Mouse (Mus musculus) layer of hippocampus, postnatal 10 days (tissue): ENCODE measurements around the gene Nr2c1. TPM values are rescaled to one million over a fixed set of nuclear protein-coding genes. Genes with fewer than 3 reads are reported as not detected.
A peak's percentile ranks its signal among the peaks of the same experiment; 100 is the strongest.

ENCODE experiments used
- DNase-seq, 2 experiments: peaks; one replicate each; pipeline ENCODE4 v3.0.0; 2021; ENCODE audit warnings: low spot score in 2 of 2
- total RNA-seq, 2 experiments: library from RNA; stranded (reverse); gene quantifications; 2 replicates each; pipeline ENCODE4 v1.2.3; 2021

The Nr2c1 gene
- total RNA-seq, 2 experiments from 2014 or later, result 7.3 to 7.8 TPM

DNA sequence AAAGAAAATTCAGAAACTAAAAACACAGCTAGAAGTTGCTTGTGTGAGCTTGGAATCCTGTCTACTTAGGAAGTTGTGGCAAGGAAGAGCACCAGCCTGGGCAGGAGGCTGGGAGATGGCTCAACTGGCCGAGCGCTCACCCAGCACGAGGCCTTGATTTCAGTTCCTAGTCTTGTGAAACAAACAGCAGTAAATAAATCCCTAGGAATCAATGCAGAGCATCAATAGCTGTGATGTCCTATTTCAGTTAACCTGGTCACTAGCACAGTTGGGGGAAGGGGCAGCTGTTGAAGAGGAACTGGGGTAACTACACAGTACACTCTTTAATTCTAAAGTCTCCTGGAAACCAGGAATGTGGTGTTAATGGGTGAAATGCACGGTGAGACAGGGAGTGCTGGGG lies 57.1 kb downstream of the Nr2c1 start:
- DNase-seq, result no peak

DNA sequence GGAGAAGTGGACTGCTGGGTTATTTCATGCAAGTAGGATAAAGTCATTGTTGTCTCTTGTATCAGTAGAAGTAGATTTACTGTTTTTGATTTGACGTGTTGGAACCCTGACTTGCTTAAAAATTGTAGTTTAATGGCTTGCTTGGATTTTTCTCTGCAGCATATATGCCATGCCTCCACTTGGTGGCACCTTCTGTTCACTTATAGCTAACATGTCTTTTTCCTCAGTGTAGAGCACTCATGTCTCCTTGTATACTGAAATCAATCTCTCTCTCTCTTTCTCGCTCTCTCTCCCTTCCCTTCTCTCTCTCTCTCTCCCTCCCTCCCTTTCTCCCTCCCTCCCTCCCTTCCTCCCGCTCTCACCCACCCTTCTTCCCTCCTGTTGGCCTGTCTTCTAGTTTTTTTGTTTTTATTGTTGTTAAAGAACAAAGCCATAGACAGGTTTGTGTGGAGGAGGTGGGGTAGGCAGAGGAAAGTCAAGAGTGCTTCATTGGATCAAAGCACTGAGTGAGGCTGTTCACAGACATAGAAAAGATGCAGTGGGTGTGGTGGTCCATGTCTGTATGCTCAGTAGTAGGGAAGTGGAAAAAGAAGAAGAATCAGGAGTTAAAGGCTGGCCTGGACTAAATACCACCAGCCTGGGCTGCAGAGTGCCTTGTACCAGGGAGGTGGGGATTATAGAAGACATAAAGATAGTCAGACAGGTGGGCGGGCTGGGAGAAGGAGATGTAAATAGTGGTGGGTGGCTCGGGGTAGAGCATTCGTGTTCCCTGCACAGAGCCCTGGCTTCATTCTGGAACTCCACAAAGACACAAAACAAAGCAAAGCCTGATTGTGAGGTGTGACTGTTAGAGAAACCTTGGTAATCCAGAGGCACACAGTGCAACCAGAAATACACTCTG lies 63.1 kb downstream of the Nr2c1 start:
- peak; percentile 13 to 35 for DNase-seq

DNA sequence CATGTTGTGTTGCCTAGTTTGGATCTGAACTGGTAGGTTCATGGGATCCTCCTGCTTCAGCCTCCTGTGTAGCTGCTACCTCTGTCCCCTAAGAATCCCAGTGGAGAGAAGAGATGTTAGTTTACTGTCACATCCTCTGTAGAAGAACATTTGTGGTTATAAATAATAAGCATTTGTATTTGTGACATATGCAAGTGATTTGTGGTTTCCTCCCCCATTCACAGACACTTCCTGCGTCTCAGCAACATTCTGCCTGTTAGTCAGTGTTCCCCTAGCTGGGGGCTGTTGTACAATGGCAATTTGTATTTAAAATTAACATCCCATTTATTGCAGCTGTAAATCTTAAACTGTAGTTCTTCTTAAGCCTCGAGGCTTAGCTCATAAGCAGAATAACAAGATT lies 63.9 kb downstream of the Nr2c1 start:
- no peak for DNase-seq

DNA sequence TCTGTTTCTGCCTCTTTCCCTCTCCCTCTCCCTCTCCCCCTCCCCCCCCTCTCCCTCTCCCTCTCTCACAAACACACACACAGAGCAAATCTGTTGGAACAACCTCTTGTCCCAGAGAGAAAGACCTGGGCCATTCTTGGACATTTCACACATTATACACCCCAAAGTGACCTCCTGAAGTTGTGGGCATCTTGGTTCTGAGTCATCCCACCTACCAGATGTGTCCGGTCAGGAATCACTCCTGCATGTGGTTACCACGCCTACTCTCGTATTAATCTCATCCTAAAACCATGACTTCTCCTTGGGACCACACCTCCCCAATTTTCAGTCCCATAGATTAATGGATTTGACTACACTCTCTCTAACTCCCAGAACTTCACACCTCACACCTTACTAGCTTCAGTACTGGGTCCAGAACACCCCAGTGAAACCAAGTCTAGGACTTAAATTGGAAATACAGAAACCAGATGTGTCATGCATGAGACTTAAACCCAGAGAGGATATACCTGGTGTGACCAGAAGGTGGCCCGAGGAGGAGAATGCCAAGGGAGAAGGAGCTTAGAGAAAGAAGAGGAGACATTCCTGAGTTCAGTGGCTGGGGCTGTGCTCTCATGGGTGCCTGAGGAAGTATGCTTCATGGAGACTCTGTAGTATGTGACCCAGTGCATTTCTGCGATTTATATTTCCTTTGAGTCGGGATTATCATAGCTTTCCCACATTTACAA lies 77.4 kb downstream of the Nr2c1 start:
- no peak for DNase-seq

- peak; percentile 36 to 48 for DNase-seq
Observed at GRCm38 (mm10) chr10:94230172-94230981, 82.6 kb downstream of the Nr2c1 start.

GRCm38 (mm10) chr10:94231025-94231424 lies 83.2 kb downstream of the Nr2c1 start:
- no peak for DNase-seq

- no peak for DNase-seq
Observed at GRCm38 (mm10) chr10:94235200-94235599, 87.4 kb downstream of the Nr2c1 start.

DNA sequence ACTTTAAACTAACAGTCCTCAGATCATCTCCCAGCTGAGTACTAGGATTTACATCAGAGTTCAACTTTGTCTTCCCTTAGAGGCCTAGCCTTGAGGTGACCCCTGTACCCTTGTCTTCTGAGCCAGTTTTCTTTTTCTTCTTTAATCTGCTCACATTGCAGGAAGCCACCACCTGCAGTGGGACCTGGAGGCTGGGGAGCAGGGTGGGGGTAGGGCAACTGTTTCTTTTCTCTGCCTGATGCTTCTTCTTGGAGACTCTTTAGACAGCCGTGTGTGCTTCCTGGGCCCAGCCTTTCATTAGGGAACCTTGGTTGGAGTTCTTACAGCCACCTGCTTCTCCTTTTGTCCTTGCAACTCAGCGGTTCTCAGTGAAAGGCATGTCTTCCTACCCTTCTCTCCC lies 93.5 kb downstream of the Nr2c1 start:
- DNase-seq, result no peak

Other genes with a start within 250 kb of the Nr2c1 start
- gene Vezt, start 112.2 kb upstream of the Nr2c1 start, total RNA-seq, result 10 to 100 TPM; 78.5 to 94.9 TPM
- 1 to 10 TPM; 8.5 to 8.9 TPM for gene Fgd6, start 112.0 kb upstream of the Nr2c1 start, total RNA-seq
- gene Ndufa12, start 50.7 kb downstream of the Nr2c1 start, total RNA-seq, result 100 to 1,000 TPM; 209 to 246 TPM
- not detected for gene Gm4792, start 150.7 kb downstream of the Nr2c1 start, total RNA-seq
- 10 to 100 TPM; 31.7 to 31.8 TPM for gene Tmcc3, start 163.9 kb downstream of the Nr2c1 start, total RNA-seq